Mouse (Mus musculus): ENCODE data around the gene March1. TPM values are rescaled to one million over a fixed set of nuclear protein-coding genes. Genes with fewer than 3 reads are reported as not detected.

Gene March1
- total and polyA plus RNA-seq, 3 experiments: 0.04 TPM; not detected in 2

- H3K27ac ChIP-seq (ENCODE audit: control insufficient read depth, low read depth, low read length): no peak overlapping the region
Observed at GRCm38 (mm10) chr8:66503381-66503780, 885.7 kb downstream of the March1 start.

GRCm38 (mm10) chr8:66511537-66511936, 893.8 kb downstream of the March1 start, which contains the start of gene Tktl2:
Gene Tktl2 (plus strand): TSS chr8:66511756.
- no peaks in the 10 kb centered on the region for H3K36me3 ChIP-seq (ENCODE audit: control insufficient read depth in 1 of 2, insufficient read depth in 2 of 2, low read length in 2 of 2)

More at GRCm38 (mm10) chr8:66503381-66503780, 885.7 kb downstream of the March1 start:
- no peak for TF ChIP-seq GATA1 (IDR thresholded peaks at IDR 0.05; ENCODE audit: low read depth, low read length)
- no peak for TF ChIP-seq E2F4 (IDR thresholded peaks at IDR 0.05; ENCODE audit: borderline replicate concordance, low read depth, low read length)
- TF ChIP-seq ZMIZ1 (IDR thresholded peaks at IDR 0.05; ENCODE audit: low read depth, low read length): no peak
- TF ChIP-seq MAFK (IDR thresholded peaks at IDR 0.05; ENCODE audit: borderline replicate concordance, low read depth, low read length): no peak
- TF ChIP-seq NELFE (IDR thresholded peaks at IDR 0.05; ENCODE audit: low read depth, low read length): no peak
- TF ChIP-seq EP300 (IDR thresholded peaks at IDR 0.05; ENCODE audit: low read depth in 1 of 2, low read length in 2 of 2): no peak
- TF ChIP-seq TAL1 (IDR thresholded peaks at IDR 0.05; ENCODE audit: low read length): no peak
- no peak for TF ChIP-seq POLR2A (IDR thresholded peaks at IDR 0.05; ENCODE audit: control insufficient read depth in 1 of 2, insufficient read depth in 1 of 2, low read depth in 1 of 2, low read length in 2 of 2, poor library complexity in 1 of 2)
- TF ChIP-seq GABPA (IDR thresholded peaks at IDR 0.05; ENCODE audit: low read depth, low read length): no peak
- no peak for TF ChIP-seq ZKSCAN1 (IDR thresholded peaks at IDR 0.05; ENCODE audit: low read depth, low read length)
- no peak for TF ChIP-seq TBP (IDR thresholded peaks at IDR 0.05; ENCODE audit: low read depth, low read length)
- TF ChIP-seq CHD2 (IDR thresholded peaks at IDR 0.05; ENCODE audit: low read length): no peak
- TF ChIP-seq CTCF (IDR thresholded peaks at IDR 0.05 in 2 of 3, conservative IDR thresholded peaks at IDR 0.05 in 1 of 3; ENCODE audit: control insufficient read depth in 1 of 3, insufficient read depth in 1 of 3, low read depth in 2 of 3, low read length in 3 of 3, poor library complexity in 1 of 3, severe bottlenecking in 1 of 3): no peak
- TF ChIP-seq MAZ (IDR thresholded peaks at IDR 0.05; ENCODE audit: low read depth, low read length): no peak
- TF ChIP-seq TCF12 (IDR thresholded peaks at IDR 0.05; ENCODE audit: low read depth, low read length): no peak
- no peak overlapping the region for H3K9ac ChIP-seq (ENCODE audit: control insufficient read depth, low read depth, low read length, poor library complexity, severe bottlenecking)
- H3K4me1 ChIP-seq (ENCODE audit: control insufficient read depth in 1 of 2, insufficient read depth in 2 of 2, low read length in 2 of 2): peaks cover 0 to 3% of the 10 kb centered on the region in 2 experiments; a peak in 1 of 4 replicates
- no peaks in the 10 kb centered on the region for H3K79me2 ChIP-seq (ENCODE audit: control insufficient read depth, insufficient read depth, low read length, poor library complexity)
- H3K36me3 ChIP-seq (ENCODE audit: control insufficient read depth in 1 of 2, insufficient read depth in 2 of 2, low read length in 2 of 2): no peaks in the 10 kb centered on the region
- H3K4me3 ChIP-seq (ENCODE audit: control insufficient read depth in 1 of 2, insufficient read depth in 1 of 2, low read depth in 2 of 2, low read length in 2 of 2): no peak overlapping the region
- H3K9me3 ChIP-seq (replicated peaks; ENCODE audit: insufficient read depth, low read length): no peaks in the 10 kb centered on the region
- no peak for DNase-seq (ENCODE audit: low read depth, low spot score)
- peaks cover 2 to 3% of the 10 kb centered on the region in 2 experiments; a peak in 1 of 4 replicates for H3K27me3 ChIP-seq (ENCODE audit: control insufficient read depth in 1 of 2, insufficient read depth in 2 of 2, low read length in 2 of 2)

More at GRCm38 (mm10) chr8:66511537-66511936, 893.8 kb downstream of the March1 start, which contains the start of gene Tktl2:
- Histone ChIP-seq H3K27ac (ENCODE audit: control insufficient read depth, low read depth, low read length) (no peak within 1 kb of the TSS), H3K27me3 (ENCODE audit: control insufficient read depth in 1 of 2, insufficient read depth in 2 of 2, low read length in 2 of 2) (peaks cover 2% of the 10 kb centered on the region in 2 experiments; a peak in 1 of 4 replicates), H3K4me1 (ENCODE audit: control insufficient read depth in 1 of 2, insufficient read depth in 2 of 2, low read length in 2 of 2) (no peaks in the 10 kb centered on the region), H3K4me3 (ENCODE audit: control insufficient read depth in 1 of 2, insufficient read depth in 1 of 2, low read depth in 2 of 2, low read length in 2 of 2) (no peak within 1 kb of the TSS), H3K79me2 (ENCODE audit: control insufficient read depth, insufficient read depth, low read length, poor library complexity) (no peaks in the 10 kb centered on the region), H3K9me3 (replicated peaks; ENCODE audit: insufficient read depth, low read length) (no peaks in the 10 kb centered on the region), H3K9ac (ENCODE audit: control insufficient read depth, low read depth, low read length, poor library complexity, severe bottlenecking) (no peak within 1 kb of the TSS)
- no peak for DNase-seq (ENCODE audit: low read depth, low spot score)
- TF ChIP-seq MAFK (IDR thresholded peaks at IDR 0.05; ENCODE audit: borderline replicate concordance, low read depth, low read length) (no peak), EP300 (IDR thresholded peaks at IDR 0.05; ENCODE audit: low read depth in 1 of 2, low read length in 2 of 2) (no peak), TBP (IDR thresholded peaks at IDR 0.05; ENCODE audit: low read depth, low read length) (no peak), KAT2A (conservative IDR thresholded peaks at IDR 0.05; ENCODE audit: low read depth, low read length) (no peak), JUND (IDR thresholded peaks at IDR 0.05; ENCODE audit: low read depth, low read length) (no peak), ZMIZ1 (IDR thresholded peaks at IDR 0.05; ENCODE audit: low read depth, low read length) (no peak), POLR2A (IDR thresholded peaks at IDR 0.05; ENCODE audit: control insufficient read depth in 1 of 2, insufficient read depth in 1 of 2, low read depth in 1 of 2, low read length in 2 of 2, poor library complexity in 1 of 2) (no peak), SMC3 (IDR thresholded peaks at IDR 0.05; ENCODE audit: low read depth, low read length) (no peak), HCFC1 (IDR thresholded peaks at IDR 0.05; ENCODE audit: low read depth, low read length) (no peak), POLR2AphosphoS2 (IDR thresholded peaks at IDR 0.05; ENCODE audit: low read length) (no peak), USF2 (IDR thresholded peaks at IDR 0.05; ENCODE audit: borderline replicate concordance in 1 of 2, insufficient read depth in 1 of 2, low read depth in 1 of 2, low read length in 2 of 2) (no peak), UBTF (IDR thresholded peaks at IDR 0.05; ENCODE audit: borderline replicate concordance, insufficient read depth, low read depth, low read length) (no peak)

Measured in MEL (cell line).